Mouse (Mus musculus): ENCODE data around the gene Acbd5.

DNA sequence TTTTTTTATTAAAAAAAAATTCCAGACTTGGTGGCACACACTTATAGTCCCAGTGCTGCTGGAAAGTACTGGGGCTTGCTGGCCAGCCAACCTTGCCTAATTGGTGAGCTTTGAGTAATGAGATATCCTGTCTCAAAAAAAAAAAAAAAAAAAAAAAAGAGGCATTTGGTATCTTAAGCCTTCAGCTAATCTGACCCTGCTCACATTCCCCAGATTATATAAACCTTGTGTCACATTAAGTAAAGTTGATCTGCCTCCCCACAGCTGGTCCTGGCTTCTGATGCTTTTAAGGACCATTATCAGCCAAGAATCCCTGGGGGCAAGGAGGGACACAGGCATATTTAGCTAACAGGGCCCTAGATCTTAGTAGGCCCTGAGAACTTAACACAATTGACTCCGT is 22.3 kb upstream of the Acbd5 start:
- TF ChIP-seq EP300 (IDR thresholded peaks at IDR 0.05; ENCODE audit: insufficient read depth, low read depth, low read length) (no peak), CTCF (IDR thresholded peaks at IDR 0.05; ENCODE audit: low read depth, low read length) (no peak), POLR2A (IDR thresholded peaks at IDR 0.05; ENCODE audit: insufficient read depth, low read length) (no peak)

Measured in ES-Bruce4 (cell line).